Mouse (Mus musculus) forebrain, embryonic 11.5 days (tissue): ENCODE data around the gene Kdm2b. TPM values are rescaled to one million over a fixed set of nuclear protein-coding genes. Genes with fewer than 3 reads are reported as not detected.

ENCODE experiments used
- ATAC-seq: fragments of 200-750 bp; cut with Nextera tagmentation; replicated peaks from 2 replicates; pipeline ENCODE4 v1.8.0; 2017; ENCODE audit warnings: moderate TSS enrichment; ENCODE audit not compliant: low FRiP score
- DNase-seq: peaks from one replicate; pipeline ENCODE4 v3.0.0-alpha.2; 2017; ENCODE audit warnings: low spot score
- H3K27ac ChIP-seq: fragments of 300-500 bp; sonication (generic); 2 replicates; pipeline ENCODE4 v1.5.1; 2014; ENCODE audit warnings: low read depth, low read length
- H3K27me3 ChIP-seq: fragments of 300-500 bp; sonication (generic); 2 replicates; pipeline ENCODE4 v1.6.1; 2014; ENCODE audit warnings: mild to moderate bottlenecking, low read length, mixed read lengths; ENCODE audit not compliant: control insufficient read depth, insufficient read depth
- H3K36me3 ChIP-seq: fragments of 300-500 bp; sonication (generic); 2 replicates; pipeline ENCODE4 v1.6.1; 2014; ENCODE audit warnings: mild to moderate bottlenecking, low read length, moderate library complexity, mixed read lengths; ENCODE audit not compliant: control insufficient read depth, insufficient read depth
- H3K4me1 ChIP-seq: fragments of 300-500 bp; sonication (generic); replicated peaks from 2 replicates; pipeline ENCODE4 v1.6.1; 2014; ENCODE audit warnings: low read length, mixed read lengths; ENCODE audit not compliant: control insufficient read depth, insufficient read depth
- H3K4me2 ChIP-seq: fragments of 300-500 bp; sonication (generic); 2 replicates; pipeline ENCODE4 v1.6.1; 2014; ENCODE audit warnings: low read depth, mild to moderate bottlenecking, low read length, moderate library complexity, mixed read lengths; ENCODE audit not compliant: severe bottlenecking
- H3K4me3 ChIP-seq: fragments of 300-500 bp; sonication (generic); 2 replicates; pipeline ENCODE4 v1.5.1; 2014; ENCODE audit warnings: low read depth, low read length
- H3K9ac ChIP-seq: fragments of 300-500 bp; sonication (generic); 2 replicates; pipeline ENCODE4 v1.6.1; 2014; ENCODE audit warnings: low read length
- H3K9me3 ChIP-seq: fragments of 300-500 bp; sonication (generic); 2 replicates; pipeline ENCODE4 v1.6.1; 2016; ENCODE audit warnings: low read length, mixed read lengths; ENCODE audit not compliant: control insufficient read depth
- WGBS: fragments of 180-500 bp; shearing (Covaris S2); extraction: QIAGEN DNeasy Blood & Tissue Kit; methylation state at CpG from one replicate; pipeline ENCODE4 v1.1.7; 2014; 5-methylcytosine and 5-hydroxymethylcytosine counted together
- polyA plus RNA-seq: library from polyadenylated mRNA; unstranded; fragments of >200 nt; fragmentation: Nextera tagmentation; extraction: Ambion mirVana; gene quantifications from 2 replicates; pipeline ENCODE4 v1.2.1, GENCODE M21; 2014

The Kdm2b gene
- polyA plus RNA-seq, 1 experiment from 2014 or later = 92.4 TPM

GRCm38 (mm10) chr5:122902228-122902627, 87.4 kb downstream of the Kdm2b start:
- Histone ChIP-seq H3K27me3 (no peaks in the 10 kb centered on the region), H3K9me3 (no peaks in the 10 kb centered on the region), H3K36me3 (no peaks in the 10 kb centered on the region), H3K27ac (no peak overlapping the region), H3K4me1 (peaks cover 11% of the 10 kb centered on the region), H3K4me3 (no peak overlapping the region), H3K4me2 (no peak overlapping the region), H3K9ac (no peak overlapping the region)
- WGBS = 85% methylated on average over 6 of the region's 6 CpGs
- DNase-seq (no peak), ATAC-seq (no peak)

- no peak for DNase-seq
- Histone ChIP-seq H3K27me3 (no peaks in the 10 kb centered on the region), H3K9ac (no peak overlapping the region), H3K27ac (no peak overlapping the region), H3K9me3 (no peaks in the 10 kb centered on the region), H3K4me3 (no peak overlapping the region), H3K4me2 (no peak overlapping the region), H3K36me3 (no peaks in the 10 kb centered on the region), H3K4me1 (peaks cover 11% of the 10 kb centered on the region)
- no peak for ATAC-seq
- WGBS = 65% methylated on average over 3 of the region's 3 CpGs
Observed at GRCm38 (mm10) chr5:122901666-122902065, 88.0 kb downstream of the Kdm2b start.

GRCm38 (mm10) chr5:122901179-122901578, 88.4 kb downstream of the Kdm2b start:
- ATAC-seq (no peak), DNase-seq (no peak)
- Histone ChIP-seq H3K4me3 (no peak overlapping the region), H3K9ac (peak overlapping the region; percentile 92), H3K9me3 (no peaks in the 10 kb centered on the region), H3K4me2 (peak overlapping the region; percentile 84; the same call in 1 of the 2 replicates), H3K27me3 (no peaks in the 10 kb centered on the region), H3K36me3 (no peaks in the 10 kb centered on the region), H3K27ac (no peak overlapping the region), H3K4me1 (peaks cover 11% of the 10 kb centered on the region)
- WGBS = 62% methylated on average over 11 of the region's 11 CpGs

GRCm38 (mm10) chr5:122900558-122901171, 89.0 kb downstream of the Kdm2b start:
- DNase-seq (no peak), ATAC-seq (no peak)
- H3K4me3 ChIP-seq = peak overlapping the region; percentile 89
- no peaks in the 10 kb centered on the region for H3K27me3 ChIP-seq
- peak overlapping the region; percentile 83 for H3K27ac ChIP-seq
- H3K9me3 ChIP-seq = no peaks in the 10 kb centered on the region
- H3K4me1 ChIP-seq = peaks cover 11% of the 10 kb centered on the region
- WGBS = 3% methylated on average over 23 of the region's 33 CpGs
- peak overlapping the region; percentile 84 for H3K4me2 ChIP-seq
- H3K9ac ChIP-seq = peak overlapping the region; percentile 92
- no peaks in the 10 kb centered on the region for H3K36me3 ChIP-seq

- peak overlapping the region; percentile 89 for H3K4me3 ChIP-seq
- H3K4me2 ChIP-seq = peak overlapping the region; percentile 84
- no peaks in the 10 kb centered on the region for H3K36me3 ChIP-seq
- peak; percentile 96 for DNase-seq
- H3K9ac ChIP-seq = peak overlapping the region; percentile 92
- H3K4me1 ChIP-seq = peaks cover 11% of the 10 kb centered on the region
- peak; percentile 98 for ATAC-seq
- H3K27me3 ChIP-seq = no peaks in the 10 kb centered on the region
- WGBS = under 1% methylated on average over 70 of the region's 120 CpGs
- H3K9me3 ChIP-seq = no peaks in the 10 kb centered on the region
- H3K27ac ChIP-seq = peak overlapping the region; percentile 83
Observed at GRCm38 (mm10) chr5:122899777-122900557, 89.7 kb downstream of the Kdm2b start.

GRCm38 (mm10) chr5:122898963-122899776, 90.5 kb downstream of the Kdm2b start:
- WGBS = 5% methylated on average over 45 of the region's 45 CpGs
- no peak for ATAC-seq

GRCm38 (mm10) chr5:122898153-122898552, 91.5 kb downstream of the Kdm2b start:
- DNase-seq (no peak), ATAC-seq (no peak)
- no peak overlapping the region for H3K9ac ChIP-seq
- H3K27ac ChIP-seq = no peak overlapping the region
- H3K9me3 ChIP-seq = no peaks in the 10 kb centered on the region; the same call in 1 of the 2 replicates
- 78% methylated on average over 6 of the region's 6 CpGs for WGBS
- peaks cover 11% of the 10 kb centered on the region for H3K4me1 ChIP-seq
- no peaks in the 10 kb centered on the region for H3K36me3 ChIP-seq
- H3K4me3 ChIP-seq = no peak overlapping the region
- no peak overlapping the region for H3K4me2 ChIP-seq
- H3K27me3 ChIP-seq = no peaks in the 10 kb centered on the region

More at GRCm38 (mm10) chr5:122898963-122899776, 90.5 kb downstream of the Kdm2b start:
- Histone ChIP-seq H3K27me3 (no peaks in the 10 kb centered on the region), H3K4me1 (peaks cover 11% of the 10 kb centered on the region), H3K27ac (peak overlapping the region; percentile 83; the same call in 1 of the 2 replicates), H3K4me3 (peak overlapping the region; percentile 89), H3K36me3 (no peaks in the 10 kb centered on the region), H3K9me3 (no peaks in the 10 kb centered on the region), H3K9ac (peak overlapping the region; percentile 92), H3K4me2 (peak overlapping the region; percentile 84)
- DNase-seq = peak; percentile 71

- DNase-seq (no peak), ATAC-seq (no peak)
- Histone ChIP-seq H3K4me1 (peaks cover 9% of the 10 kb centered on the region), H3K27ac (no peak overlapping the region), H3K27me3 (no peaks in the 10 kb centered on the region), H3K36me3 (no peaks in the 10 kb centered on the region), H3K4me2 (no peak overlapping the region), H3K9ac (no peak overlapping the region), H3K4me3 (no peak overlapping the region), H3K9me3 (no peaks in the 10 kb centered on the region; the same call in 1 of the 2 replicates)
- WGBS = 82% methylated on average over 4 of the region's 4 CpGs
Observed at GRCm38 (mm10) chr5:122894821-122895220, 94.8 kb downstream of the Kdm2b start.
